Comparison of ENCODE assay signal across 16 mouse cellular contexts in genomic region chr15:62178568-62178967, GRCm38 (mm10).
"Had no signal": no experiment of that assay in that cellular context is flagged by ENCODE, and none has a peak within 500 bp of the region (broad histone marks: within the 10 kb centered on the region; RNA-seq: fewer than 3 reads in every experiment).

No protein-coding gene starts in this region.

- ATAC-seq: intestine, postnatal 0 days; midbrain, embryonic 13.5 days; midbrain, embryonic 16.5 days had no signal

- H3K9ac ChIP-seq: liver, embryonic 14.5 days; midbrain, embryonic 13.5 days; neural tube, embryonic 13.5 days; stomach, embryonic 15.5 days had no signal

- DNase-seq: kidney, adult 2 months; kidney, postnatal 25 days; layer of hippocampus, postnatal 36 days; lung, postnatal 10 days; thymus, postnatal 36 days had no signal

- H3K27ac ChIP-seq: kidney, postnatal 0 days; left cerebral cortex, adult 2 months; liver, embryonic 14.5 days; midbrain, embryonic 10.5 days; midbrain, embryonic 13.5 days; neural tube, embryonic 13.5 days; stomach, embryonic 15.5 days had no signal

- H3K27me3 ChIP-seq: megakaryocyte, embryonic 14.5 days; midbrain, embryonic 13.5 days; neural tube, embryonic 13.5 days; stomach, embryonic 15.5 days had no signal

- H3K36me3 ChIP-seq: midbrain, embryonic 10.5 days; midbrain, embryonic 13.5 days; neural tube, embryonic 13.5 days; stomach, embryonic 15.5 days had no signal

- H3K4me2 ChIP-seq: midbrain, embryonic 13.5 days; neural tube, embryonic 13.5 days; stomach, embryonic 15.5 days had no signal

- H3K9me3 ChIP-seq: megakaryocyte, embryonic 14.5 days; midbrain, embryonic 10.5 days; midbrain, embryonic 13.5 days; neural tube, embryonic 13.5 days; stomach, embryonic 15.5 days had no signal

- H3K4me3 ChIP-seq: left cerebral cortex, adult 2 months; megakaryocyte, embryonic 14.5 days; midbrain, embryonic 10.5 days; midbrain, embryonic 13.5 days; myocyte; neural tube, embryonic 13.5 days; stomach, embryonic 15.5 days had no signal

- H3K4me1 ChIP-seq: midbrain, embryonic 13.5 days; neural tube, embryonic 13.5 days; stomach, embryonic 15.5 days had no signal
